Mouse (Mus musculus) cortical plate, adult 2 months (tissue): ENCODE data around the gene Klf12. TPM values are rescaled to one million over a fixed set of nuclear protein-coding genes. Genes with fewer than 3 reads are reported as not detected.

ENCODE experiments used
- H3K27ac ChIP-seq: fragments of 200-500 bp; 2 replicates; pipeline ENCODE4 v1.5.1; 2012; ENCODE audit warnings: low read length, control low read depth, inconsistent platforms; ENCODE audit not compliant: insufficient read depth
- H3K4me1 ChIP-seq: fragments of 200-500 bp; 2 replicates; pipeline ENCODE4 v1.6.1; 2011; ENCODE audit warnings: low read length; ENCODE audit not compliant: control insufficient read depth, insufficient read depth
- H3K4me3 ChIP-seq: fragments of 200-500 bp; 2 replicates; pipeline ENCODE4 v1.5.1; 2011; ENCODE audit warnings: mild to moderate bottlenecking, low read length, control low read depth; ENCODE audit not compliant: insufficient read depth
- CTCF ChIP-seq: fragments of 200-500 bp; IDR thresholded peaks from 2 replicates; pipeline ENCODE4 v1.5.1; 2011; ENCODE audit warnings: mild to moderate bottlenecking, control low read depth, low read length; ENCODE audit not compliant: insufficient read depth; ENCODE audit errors: extremely low read depth
- POLR2A ChIP-seq: fragments of 200-500 bp; IDR thresholded peaks from 2 replicates; pipeline ENCODE4 v1.6.1; 2011; ENCODE audit warnings: mild to moderate bottlenecking, low read length, control low read depth; ENCODE audit not compliant: insufficient read depth; ENCODE audit errors: extremely low read depth
- polyA plus RNA-seq: library from polyadenylated mRNA; depleted of rRNA; stranded (reverse); fragments of >200 nt; gene quantifications from 2 replicates; pipeline ENCODE4 v1.2.3, GENCODE M21; 2012

Gene Klf12
- polyA plus RNA-seq, 1 experiment = 19.5 TPM

- TF ChIP-seq POLR2A (no peak), CTCF (no peak)
- H3K27ac ChIP-seq = no peak overlapping the region
- no peak overlapping the region for H3K4me3 ChIP-seq
- H3K4me1 ChIP-seq = no peaks in the 10 kb centered on the region
These were observed 204.9 kb downstream of the Klf12 start for GRCm38 (mm10) chr14:100079620-100080019.

- Histone ChIP-seq H3K4me1 (no peaks in the 10 kb centered on the region), H3K27ac (no peak overlapping the region), H3K4me3 (no peak overlapping the region)
- TF ChIP-seq CTCF (no peak), POLR2A (no peak)
These were observed 211.9 kb downstream of the Klf12 start for GRCm38 (mm10) chr14:100072431-100073195.

GRCm38 (mm10) chr14:100069543-100070090 is 214.9 kb downstream of the Klf12 start:
- no peak overlapping the region for H3K27ac ChIP-seq
- TF ChIP-seq POLR2A (no peak), CTCF (no peak)
- H3K4me1 ChIP-seq = no peaks in the 10 kb centered on the region
- H3K4me3 ChIP-seq = no peak overlapping the region

- TF ChIP-seq POLR2A (no peak), CTCF (no peak)
- Histone ChIP-seq H3K4me3 (no peak overlapping the region), H3K27ac (no peak overlapping the region), H3K4me1 (no peaks in the 10 kb centered on the region)
These were observed 215.8 kb downstream of the Klf12 start for GRCm38 (mm10) chr14:100068715-100069114.

GRCm38 (mm10) chr14:100062516-100062915 is 222.0 kb downstream of the Klf12 start:
- H3K4me3 ChIP-seq = no peak overlapping the region
- H3K27ac ChIP-seq = no peak overlapping the region
- no peaks in the 10 kb centered on the region for H3K4me1 ChIP-seq
- TF ChIP-seq CTCF (no peak), POLR2A (no peak)

GRCm38 (mm10) chr14:100054150-100054549 is 230.3 kb downstream of the Klf12 start:
- Histone ChIP-seq H3K4me3 (no peak overlapping the region), H3K4me1 (no peaks in the 10 kb centered on the region), H3K27ac (no peak overlapping the region)
- TF ChIP-seq CTCF (no peak), POLR2A (no peak)

GRCm38 (mm10) chr14:100053456-100053855 is 231.0 kb downstream of the Klf12 start:
- TF ChIP-seq CTCF (no peak), POLR2A (no peak)
- Histone ChIP-seq H3K27ac (no peak overlapping the region), H3K4me1 (no peaks in the 10 kb centered on the region), H3K4me3 (no peak overlapping the region)

- no peak overlapping the region for H3K27ac ChIP-seq
These were observed 231.6 kb downstream of the Klf12 start for GRCm38 (mm10) chr14:100052876-100053275.

GRCm38 (mm10) chr14:100045431-100045830 is 239.0 kb downstream of the Klf12 start:
- no peak overlapping the region for H3K27ac ChIP-seq
- no peaks in the 10 kb centered on the region for H3K4me1 ChIP-seq
- H3K4me3 ChIP-seq = no peak overlapping the region
- TF ChIP-seq POLR2A = no peak
- TF ChIP-seq CTCF = no peak

More at GRCm38 (mm10) chr14:100052876-100053275, 231.6 kb downstream of the Klf12 start:
- no peak overlapping the region for H3K4me3 ChIP-seq
- TF ChIP-seq POLR2A (no peak), CTCF (no peak)
- H3K4me1 ChIP-seq = no peaks in the 10 kb centered on the region

GRCm38 (mm10) chr14:100041823-100042222 is 242.7 kb downstream of the Klf12 start:
- Histone ChIP-seq H3K27ac (no peak overlapping the region), H3K4me1 (no peaks in the 10 kb centered on the region), H3K4me3 (no peak overlapping the region)
- TF ChIP-seq POLR2A (no peak), CTCF (no peak)
